Mouse (Mus musculus): ENCODE results near the gene Zbtb22.
A peak's percentile ranks its signal among the peaks of the same experiment; 100 is the strongest.
"Not testable (repeated sequence)": the region's sequence is repeated elsewhere in the genome, so short reads cannot be mapped to it uniquely, and the experiment has no call there.

Zbtb22 gene

GRCm38 (mm10) chr17:33948090-33948904 lies 32.6 kb downstream of the Zbtb22 start:
- peak in 1 of 2 experiments; percentile 44 for DNase-seq

DNA sequence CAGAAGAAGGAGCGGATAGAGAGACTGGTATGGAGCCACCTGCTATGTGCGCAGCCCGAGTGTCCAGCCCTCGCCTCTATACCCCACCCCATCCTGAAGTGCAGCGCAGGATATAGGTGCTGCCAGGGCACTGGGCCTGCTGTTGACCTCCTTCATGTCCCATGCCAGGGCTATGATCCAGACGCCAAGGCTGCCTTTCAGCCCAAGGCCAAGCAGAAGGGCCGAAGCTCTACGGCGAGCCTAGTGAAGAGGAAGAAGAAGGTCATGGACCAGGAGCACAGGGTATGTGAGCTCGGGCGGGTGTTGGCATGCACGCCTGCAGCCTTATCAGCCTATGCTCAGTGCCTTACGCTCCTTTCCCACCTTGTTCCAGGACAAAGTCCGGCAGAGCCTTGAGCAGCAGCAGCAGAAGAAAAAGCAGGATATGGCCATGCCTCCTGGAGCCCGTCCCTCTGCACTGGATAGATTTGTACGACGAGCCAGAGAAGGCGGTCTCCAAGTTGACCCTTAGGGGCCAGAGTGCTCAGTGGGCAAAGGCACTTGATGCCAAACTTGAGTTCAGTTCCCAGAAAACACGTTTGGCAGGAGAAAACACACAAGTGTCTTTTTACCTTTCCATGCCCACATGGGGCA lies 33.3 kb downstream of the Zbtb22 start:
- DNase-seq = peak in 1 of 2 experiments; percentile 16

DNA sequence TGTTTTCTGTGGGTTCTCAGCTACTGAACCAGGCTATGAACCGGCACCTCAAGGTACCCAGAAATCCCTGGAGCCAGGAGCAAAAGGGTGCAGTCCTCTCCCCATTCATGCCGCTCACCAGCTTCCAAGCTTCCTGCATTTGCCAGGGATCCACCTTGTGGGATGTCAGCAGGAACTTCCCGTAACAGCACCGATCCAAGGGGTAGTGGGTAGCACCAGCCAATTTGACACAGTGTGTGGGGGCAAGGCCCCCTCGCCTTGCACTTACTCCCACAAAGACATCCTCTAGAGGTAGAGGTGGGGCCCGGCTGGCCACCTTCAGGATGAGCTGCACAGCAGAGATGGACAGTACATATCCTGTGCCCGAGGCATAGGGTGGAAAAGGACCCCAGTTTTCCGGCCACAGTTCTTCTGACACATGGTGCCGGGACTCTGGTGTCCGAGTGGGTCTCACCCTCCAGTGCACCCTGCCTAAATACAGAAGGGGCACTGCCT lies 34.5 kb downstream of the Zbtb22 start:
- peak in 1 of 2 experiments; percentile 19 for DNase-seq

- peak; percentile 81 to 83 for DNase-seq
Measured at GRCm38 (mm10) chr17:33951021-33951946, 35.6 kb downstream of the Zbtb22 start, which contains the start of gene B3galt4. Gene B3galt4, minus strand, starts transcription at chr17:33951488.

- not testable (repeated sequence) for DNase-seq
Measured at GRCm38 (mm10) chr17:33952015-33952414, 36.3 kb downstream of the Zbtb22 start.

DNA sequence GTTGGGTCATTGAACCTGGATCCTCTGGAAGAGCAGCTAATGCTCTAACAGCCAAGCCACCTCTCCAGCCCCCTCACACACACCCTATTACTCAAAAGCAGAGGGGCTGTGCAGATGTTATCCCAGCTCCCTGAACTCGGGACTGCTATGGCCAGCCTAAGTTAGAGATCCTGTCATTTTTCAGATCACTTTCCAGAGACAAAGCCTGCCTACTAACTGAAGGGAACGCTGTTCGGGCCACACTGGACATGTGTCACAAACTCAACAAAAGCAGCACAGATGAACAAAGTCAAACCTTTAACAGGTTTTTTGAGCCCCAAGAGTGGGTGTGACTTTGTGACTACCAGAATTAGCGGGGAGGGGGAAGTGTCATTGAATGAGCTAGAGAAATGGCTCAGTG lies 37.2 kb downstream of the Zbtb22 start:
- no peak for DNase-seq

GRCm38 (mm10) chr17:33953310-33953709 lies 37.6 kb downstream of the Zbtb22 start:
- DNase-seq = no peak

GRCm38 (mm10) chr17:33953961-33954565 lies 38.4 kb downstream of the Zbtb22 start:
- DNase-seq = no peak

- DNase-seq = no peak
Measured at GRCm38 (mm10) chr17:33954646-33955554, 39.2 kb downstream of the Zbtb22 start.

DNA sequence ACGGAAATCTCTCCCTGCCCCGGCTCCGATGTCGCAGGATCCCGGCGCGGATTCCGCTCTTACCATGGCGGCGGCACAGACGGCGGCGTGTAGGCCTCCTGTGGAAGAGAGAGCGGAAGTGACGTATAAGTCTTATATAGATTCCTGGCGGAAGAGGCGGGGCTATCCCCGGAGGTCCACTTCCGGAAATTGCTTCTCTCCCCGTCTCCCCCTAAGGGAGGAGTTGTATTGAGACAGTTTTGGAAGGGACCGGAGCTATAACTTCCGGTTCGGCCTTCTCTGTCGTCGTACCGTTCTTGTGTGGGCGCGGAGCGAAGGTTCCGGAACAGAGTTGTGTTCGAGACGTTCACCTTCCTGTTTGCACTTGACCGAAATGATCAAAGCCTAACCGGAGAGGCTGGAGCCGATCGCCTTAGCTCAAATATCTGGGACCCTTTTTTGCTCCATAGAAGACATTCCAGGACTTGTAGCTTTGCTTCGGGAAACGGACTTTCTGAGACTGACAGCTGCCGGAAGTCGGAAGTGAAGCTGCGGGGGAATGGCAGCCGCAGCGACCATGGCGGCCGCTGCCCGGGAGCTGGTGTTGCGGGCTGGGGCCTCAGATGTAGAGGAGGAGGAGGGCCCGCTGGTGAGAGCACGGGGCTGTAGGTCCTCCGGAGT lies 40.0 kb downstream of the Zbtb22 start, which contains the start of the genes Vps52 and Rps18:
Vps52 (plus strand) TSS at position 258 of the 660 bp plus-strand sequence.
Rps18 (minus strand) TSS at position 447 of the 660 bp plus-strand sequence.
- peak; percentile 95 for DNase-seq

DNA sequence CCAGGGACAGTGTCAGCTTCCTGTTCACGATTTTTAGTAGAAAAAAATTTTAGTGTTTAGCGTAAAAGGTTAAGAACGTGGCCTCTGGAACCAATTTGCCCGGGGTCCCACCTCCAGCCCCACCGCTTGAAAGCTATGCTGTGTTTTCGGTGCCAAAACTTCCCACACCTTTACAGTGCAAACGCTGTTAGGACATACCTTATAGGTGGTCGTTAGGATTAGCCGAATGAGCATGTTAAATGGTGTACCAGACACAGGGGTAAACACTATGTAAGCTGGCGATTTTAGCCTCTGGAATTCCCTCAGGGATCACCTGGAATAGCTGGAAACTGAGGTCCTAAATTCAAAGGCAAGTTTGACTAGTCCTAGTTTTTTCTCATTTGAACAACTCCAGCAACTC lies 40.6 kb downstream of the Zbtb22 start:
- no peak for DNase-seq

DNA sequence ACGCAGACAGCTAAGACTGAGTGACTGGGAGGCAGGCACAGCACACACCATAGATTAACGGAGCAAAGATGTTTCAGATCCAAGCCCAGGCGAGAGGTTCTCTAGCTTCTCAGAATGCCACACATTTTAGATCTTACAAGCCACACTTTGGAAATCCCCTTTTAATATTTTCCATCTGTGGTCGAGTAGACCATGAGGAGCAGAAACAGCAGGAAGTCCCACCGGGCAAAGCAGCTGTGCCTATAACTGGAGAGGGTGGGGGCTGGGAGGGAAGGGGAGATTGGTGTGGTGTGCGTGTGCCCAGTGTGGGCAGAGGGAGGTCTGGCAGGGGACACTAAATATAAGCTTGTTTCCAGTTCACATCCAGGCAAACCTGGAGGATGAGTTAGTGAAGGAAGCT lies 41.8 kb downstream of the Zbtb22 start:
- DNase-seq = no peak

DNA sequence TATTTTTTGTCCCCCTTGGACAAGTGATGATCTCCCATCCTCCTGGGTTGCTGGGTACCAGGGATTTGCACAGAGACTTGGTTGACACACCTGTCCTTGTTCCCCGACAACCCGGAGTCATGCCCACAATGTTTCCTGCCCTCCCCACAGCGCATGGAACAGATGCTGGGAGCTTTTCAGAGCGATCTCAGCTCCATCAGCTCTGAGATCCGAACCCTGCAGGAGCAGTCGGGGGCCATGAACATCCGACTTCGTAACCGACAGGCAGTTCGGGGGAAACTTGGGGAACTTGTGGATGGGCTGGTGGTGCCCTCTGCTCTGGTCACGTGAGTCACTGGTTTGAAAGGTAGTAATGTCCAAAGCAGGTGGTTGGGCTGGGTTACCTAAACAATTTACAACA lies 42.7 kb downstream of the Zbtb22 start:
- no peak for DNase-seq

- DNase-seq = no peak
Measured at GRCm38 (mm10) chr17:33959135-33959534, 43.4 kb downstream of the Zbtb22 start.

- DNase-seq = no peak
Measured at GRCm38 (mm10) chr17:33959948-33960347, 44.2 kb downstream of the Zbtb22 start.

DNA sequence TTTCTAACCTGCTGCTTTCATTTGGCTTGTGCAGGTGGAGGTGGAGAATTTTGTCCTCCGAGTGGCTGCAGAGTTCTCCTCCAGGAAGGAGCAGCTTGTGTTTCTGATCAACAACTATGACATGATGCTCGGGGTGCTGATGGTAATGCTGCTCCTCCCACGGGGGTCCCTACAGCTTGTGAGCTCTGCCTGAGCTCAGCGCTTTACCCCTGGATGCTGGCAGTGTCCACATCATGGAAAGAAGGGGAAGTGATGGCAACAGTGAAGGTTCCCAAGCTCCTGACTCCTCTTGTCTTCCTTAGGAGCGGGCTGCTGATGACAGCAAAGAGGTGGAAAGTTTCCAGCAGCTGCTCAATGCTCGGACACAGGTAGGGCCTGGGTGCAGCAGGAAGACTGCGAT lies 47.2 kb downstream of the Zbtb22 start:
- DNase-seq = no peak

DNA sequence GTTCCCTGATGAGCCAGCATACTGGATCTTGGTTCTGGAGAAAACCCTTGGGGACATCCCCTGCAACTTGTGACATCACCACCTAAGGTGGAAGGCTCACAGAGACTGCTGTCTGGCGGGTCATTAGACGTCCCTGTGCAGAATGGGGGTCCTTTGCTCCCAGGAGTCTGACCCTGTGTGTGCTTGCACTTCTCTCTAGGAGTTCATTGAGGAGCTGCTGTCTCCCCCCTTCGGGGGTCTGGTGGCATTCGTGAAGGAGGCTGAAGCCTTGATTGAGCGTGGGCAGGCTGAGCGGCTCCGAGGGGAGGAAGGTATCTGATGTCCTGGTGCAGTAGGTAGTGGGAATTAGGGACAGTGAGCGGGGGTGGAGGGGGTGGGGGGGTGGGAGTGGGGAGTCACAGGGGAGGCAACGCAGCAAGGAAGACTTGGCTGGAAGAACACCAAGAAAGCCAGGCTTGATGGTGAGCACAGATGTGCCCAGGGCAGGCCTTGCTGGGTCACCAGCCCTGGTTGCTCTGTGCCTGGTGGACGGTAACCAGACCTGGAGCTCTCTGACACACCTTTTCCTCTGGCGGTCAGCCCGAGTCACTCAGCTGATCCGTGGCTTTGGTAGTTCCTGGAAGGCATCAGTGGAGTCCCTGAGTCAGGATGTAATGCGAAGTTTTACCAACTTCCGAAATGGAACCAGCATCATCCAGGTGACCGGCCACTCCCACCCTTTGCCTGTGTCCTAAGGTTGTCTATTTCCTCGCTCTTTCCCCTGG lies 49.6 kb downstream of the Zbtb22 start:
- no peak for DNase-seq

DNA sequence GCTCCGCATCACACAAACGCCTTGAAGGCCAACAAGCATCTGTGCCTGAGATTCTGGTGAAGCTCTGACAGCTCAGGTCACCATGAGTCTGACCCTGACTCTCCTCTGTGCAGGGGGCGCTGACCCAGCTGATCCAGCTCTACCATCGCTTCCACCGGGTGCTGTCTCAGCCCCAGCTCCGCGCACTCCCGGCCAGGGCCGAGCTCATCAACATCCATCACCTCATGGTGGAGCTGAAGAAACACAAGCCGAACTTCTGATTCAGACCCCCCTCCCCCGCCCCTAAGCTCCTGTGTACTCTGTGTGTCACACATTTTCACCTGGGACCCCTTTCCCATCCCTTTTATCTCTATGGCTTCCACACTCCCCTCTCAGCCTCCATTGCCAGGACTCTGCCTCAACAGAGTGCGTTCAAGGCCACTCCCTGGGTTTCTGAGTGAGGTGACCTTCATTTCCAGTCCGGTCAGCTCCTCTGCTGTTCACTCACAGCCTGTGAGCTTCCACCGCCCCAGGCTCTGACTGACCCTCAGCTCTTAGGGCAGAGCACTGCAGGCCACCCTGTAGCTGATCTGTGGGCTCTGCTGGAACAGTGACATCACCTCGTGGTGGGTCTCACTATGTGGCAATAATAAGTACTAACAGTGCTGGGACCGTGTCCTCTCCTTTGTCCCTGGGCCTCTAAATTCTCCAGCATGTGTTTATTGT lies 50.3 kb downstream of the Zbtb22 start:
- no peak for DNase-seq

GRCm38 (mm10) chr17:33968489-33968888 lies 52.8 kb downstream of the Zbtb22 start:
- peak; percentile 73 to 77 for DNase-seq

Data from thymus, postnatal 36 days (tissue).